Mouse (Mus musculus) cerebellum, adult 9-11 months (tissue): ENCODE results near the gene Pla2g4d.

ENCODE experiments used
- DNase-seq: peaks from one replicate; pipeline ENCODE4 v3.0.0; 2022

Pla2g4d gene

GRCm38 (mm10) chr2:120288995-120289394, at the start of gene Pla2g4d:
Gene Pla2g4d, minus strand, starts transcription at chr2:120289197.
- no peak for DNase-seq

GRCm38 (mm10) chr2:120337886-120338285, 48.9 kb upstream of the Pla2g4d start:
- no peak for DNase-seq

- DNase-seq: no peak
These were observed 42.6 kb upstream of the Pla2g4d start for GRCm38 (mm10) chr2:120331575-120331974.

- DNase-seq: no peak
These were observed 26.1 kb upstream of the Pla2g4d start for GRCm38 (mm10) chr2:120315077-120315476.

- DNase-seq: no peak
These were observed 25.5 kb upstream of the Pla2g4d start for GRCm38 (mm10) chr2:120314487-120314886.

GRCm38 (mm10) chr2:120313976-120314375, 25.0 kb upstream of the Pla2g4d start, which contains the start of gene Pla2g4f:
Gene Pla2g4f, minus strand, starts transcription at chr2:120314165.
- DNase-seq: peak; percentile 8

GRCm38 (mm10) chr2:120312276-120312825, 23.4 kb upstream of the Pla2g4d start:
- DNase-seq: no peak

GRCm38 (mm10) chr2:120304113-120304512, 15.1 kb upstream of the Pla2g4d start:
- DNase-seq: no peak

- no peak for DNase-seq
These were observed 12.1 kb upstream of the Pla2g4d start for GRCm38 (mm10) chr2:120301076-120301475.

- no peak for DNase-seq
These were observed 10.9 kb upstream of the Pla2g4d start for GRCm38 (mm10) chr2:120299866-120300265.

GRCm38 (mm10) chr2:120296160-120296559, 7.2 kb upstream of the Pla2g4d start:
- DNase-seq: no peak

GRCm38 (mm10) chr2:120291471-120292078, 2.6 kb upstream of the Pla2g4d start:
- DNase-seq: no peak

- no peak for DNase-seq
These were observed 596 bp downstream of the Pla2g4d start for GRCm38 (mm10) chr2:120288401-120288800.

GRCm38 (mm10) chr2:120285639-120286038, 3.4 kb downstream of the Pla2g4d start:
- DNase-seq: peak; percentile 62

- DNase-seq: no peak
These were observed 4.3 kb downstream of the Pla2g4d start for GRCm38 (mm10) chr2:120284705-120285104.

GRCm38 (mm10) chr2:120284094-120284493, 4.9 kb downstream of the Pla2g4d start:
- no peak for DNase-seq

GRCm38 (mm10) chr2:120283550-120283949, 5.4 kb downstream of the Pla2g4d start:
- no peak for DNase-seq

- DNase-seq: no peak
These were observed 7.8 kb downstream of the Pla2g4d start for GRCm38 (mm10) chr2:120281221-120281620.

- DNase-seq: peak; percentile 64
These were observed 9.0 kb downstream of the Pla2g4d start for GRCm38 (mm10) chr2:120279961-120280360.

- DNase-seq: no peak
These were observed 12.0 kb downstream of the Pla2g4d start for GRCm38 (mm10) chr2:120276951-120277350.

- DNase-seq: no peak
These were observed 20.4 kb downstream of the Pla2g4d start for GRCm38 (mm10) chr2:120268635-120269034.

- no peak for DNase-seq
These were observed 23.5 kb downstream of the Pla2g4d start for GRCm38 (mm10) chr2:120265523-120265922.

- DNase-seq: no peak
These were observed 24.1 kb downstream of the Pla2g4d start for GRCm38 (mm10) chr2:120264858-120265257.

GRCm38 (mm10) chr2:120262876-120263275, 26.1 kb downstream of the Pla2g4d start:
- DNase-seq: peak; percentile 55

- DNase-seq: no peak
These were observed 27.7 kb downstream of the Pla2g4d start for GRCm38 (mm10) chr2:120261346-120261745.
